Mouse (Mus musculus) heart, adult 8-10 months (tissue): Measurements from ENCODE around the gene Wbp1l. TPM values are rescaled to one million over a fixed set of nuclear protein-coding genes. Genes with fewer than 3 reads are reported as not detected.

Experiments used
- DNase-seq: peaks from one replicate; pipeline ENCODE4 v3.0.0; 2022; ENCODE audit warnings: low spot score
- total RNA-seq, 4 experiments: library from RNA; stranded (reverse); gene quantifications; 2 replicates each; pipeline ENCODE4 v1.2.4; 2022

The Wbp1l gene
- total RNA-seq, 4 experiments from 2014 or later, result 46.6 to 60.7 (median 56.0) TPM

GRCm38 (mm10) chr19:46705779-46706495 is 107.1 kb downstream of the Wbp1l start:
- no peak for DNase-seq

- no peak for DNase-seq
Measured at GRCm38 (mm10) chr19:46706540-46707295, 107.8 kb downstream of the Wbp1l start.

Other genes starting within 250 kb of the Wbp1l start
- gene 2310034G01Rik, start 248.8 kb upstream of the Wbp1l start, total RNA-seq, result under 1 TPM; 0.44 to 0.66 (median 0.48) TPM
- 10 to 100 TPM; 86.7 to 93.0 (median 89.0) TPM for gene Actr1a, start 203.3 kb upstream of the Wbp1l start, total RNA-seq
- gene Sufu, start 202.2 kb upstream of the Wbp1l start, total RNA-seq, result 10 to 100 TPM; 11.7 to 13.0 (median 12.1) TPM
- gene Trim8, start 97.4 kb upstream of the Wbp1l start, total RNA-seq, result 10 to 100 TPM; 31.5 to 38.8 (median 37.6) TPM
- 10 to 100 TPM; 31.3 to 56.0 (median 43.5) TPM for gene Arl3, start 25.9 kb upstream of the Wbp1l start, total RNA-seq
- gene Sfxn2, start 25.7 kb upstream of the Wbp1l start, total RNA-seq, result 1 to 10 TPM; 2.2 to 4.9 (median 2.7) TPM
- gene Cyp17a1, start 74.1 kb downstream of the Wbp1l start, total RNA-seq, result not detected
- gene Borcs7, start 90.8 kb downstream of the Wbp1l start, total RNA-seq, result 10 to 100 TPM in 1 of 4 experiments, 1 to 10 TPM in 3; 7.7 to 11.1 (median 8.6) TPM
- gene As3mt, start 108.4 kb downstream of the Wbp1l start, total RNA-seq, result 100 to 1,000 TPM in 2 of 4 experiments, 10 to 100 TPM in 2; 91.3 to 104 (median 98.7) TPM
- 1 to 10 TPM; 5.2 to 8.4 (median 6.0) TPM for gene Cnnm2, start 162.5 kb downstream of the Wbp1l start, total RNA-seq